Comparison of ENCODE assay signal across 25 mouse cellular contexts in genomic region chr11:112847146-112847545, GRCm38 (mm10).
"Had no signal": no experiment of that assay in that cellular context is flagged by ENCODE, and none has a peak within 500 bp of the region (broad histone marks: within the 10 kb centered on the region; RNA-seq: fewer than 3 reads in every experiment).

No protein-coding gene starts in this region.

- H3K4me1 ChIP-seq: hindbrain, embryonic 12.5 days; intestine, embryonic 15.5 days; kidney, embryonic 15.5 days; limb, embryonic 13.5 days; limb, embryonic 15.5 days; liver, embryonic 12.5 days had no signal

- DNase-seq: gastrocnemius, adult 2 months; gastrocnemius, postnatal 10 days; gastrocnemius, postnatal 25 days; heart, adult 18-20 months; heart, postnatal 10 days; heart, postnatal 4 days; kidney, adult 18-20 months; kidney, adult 9 months; kidney, postnatal 14 days; kidney, postnatal 36 days; layer of hippocampus, adult 9-11 months; layer of hippocampus, postnatal 36 days; left cerebral cortex, postnatal 4 days had no signal

- H3K27me3 ChIP-seq: hindbrain, embryonic 12.5 days; intestine, embryonic 15.5 days; kidney, embryonic 15.5 days; limb, embryonic 13.5 days; limb, embryonic 15.5 days; liver, embryonic 12.5 days had no signal

- H3K4me3 ChIP-seq: gastrocnemius, adult 2 months; heart, embryonic 10.5 days; heart, embryonic 12.5 days; hindbrain, embryonic 10.5 days; hindbrain, embryonic 12.5 days; intestine, embryonic 15.5 days; kidney, embryonic 15.5 days; limb, embryonic 13.5 days; limb, embryonic 15.5 days; liver, embryonic 12.5 days had no signal

- H3K27ac ChIP-seq: gastrocnemius, adult 2 months; heart, embryonic 10.5 days; hindbrain, embryonic 10.5 days; hindbrain, embryonic 12.5 days; hindbrain, embryonic 14.5 days; intestine, embryonic 15.5 days; kidney, embryonic 15.5 days; kidney, postnatal 0 days; limb, embryonic 13.5 days; limb, embryonic 15.5 days; liver, embryonic 12.5 days; liver, embryonic 14.5 days had no signal

- H3K36me3 ChIP-seq: heart, embryonic 10.5 days; heart, embryonic 12.5 days; hindbrain, embryonic 10.5 days; hindbrain, embryonic 12.5 days; intestine, embryonic 15.5 days; kidney, embryonic 15.5 days; limb, embryonic 13.5 days; limb, embryonic 15.5 days; liver, embryonic 12.5 days had no signal
